Mouse (Mus musculus) gastrocnemius, adult 18-20 months (tissue): ENCODE results near the gene Celsr2. TPM values are rescaled to one million over a fixed set of nuclear protein-coding genes. Genes with fewer than 3 reads are reported as not detected.

Source experiments
- total RNA-seq, 2 experiments: library from RNA; stranded (reverse); gene quantifications; 2 replicates each; pipeline ENCODE4 v1.2.3; 2021

Gene Celsr2
- total RNA-seq, 2 experiments from 2014 or later, result 10.0 to 11.6 TPM

Other genes starting within 250 kb of the Celsr2 start
- 10 to 100 TPM; 23.9 to 26.3 TPM for gene Amigo1, start 229.2 kb downstream of the Celsr2 start, total RNA-seq
- gene Cyb561d1, start 214.3 kb downstream of the Celsr2 start, total RNA-seq, result 1 to 10 TPM; 3.0 to 3.2 TPM
- 1 to 10 TPM; 5.9 to 6.2 TPM for gene Atxn7l2, start 204.6 kb downstream of the Celsr2 start, total RNA-seq
- 100 to 1,000 TPM; 213 to 250 TPM for gene Sypl2, start 188.9 kb downstream of the Celsr2 start, total RNA-seq
- 10 to 100 TPM; 50.6 to 56.2 TPM for gene Psma5, start 158.6 kb downstream of the Celsr2 start, total RNA-seq
- gene Sort1, start 131.5 kb downstream of the Celsr2 start, total RNA-seq, result 10 to 100 TPM; 41.8 to 46.3 TPM
- not detected for gene Mybphl, start 50.6 kb downstream of the Celsr2 start, total RNA-seq
- not detected for gene Psrc1, start 31.7 kb downstream of the Celsr2 start, total RNA-seq
- gene Sars, start 29.7 kb upstream of the Celsr2 start, total RNA-seq, result 100 to 1,000 TPM; 118 to 122 TPM
- gene 1700013F07Rik, start 118.6 kb upstream of the Celsr2 start, total RNA-seq, result not detected
- not detected for gene 5330417C22Rik, start 121.0 kb upstream of the Celsr2 start, total RNA-seq
- gene Tmem167b, start 146.9 kb upstream of the Celsr2 start, total RNA-seq, result 10 to 100 TPM; 12.7 to 14.1 TPM
- 10 to 100 TPM; 22.4 to 22.6 TPM for gene Taf13, start 156.1 kb upstream of the Celsr2 start, total RNA-seq
- gene Wdr47, start 175.7 kb upstream of the Celsr2 start, total RNA-seq, result 1 to 10 TPM; 6.0 to 6.4 TPM
- gene Clcc1, start 238.4 kb upstream of the Celsr2 start, total RNA-seq, result 10 to 100 TPM; 32.6 to 37.4 TPM